Mouse (Mus musculus) cerebellum, adult 11 months (tissue): ENCODE results near the gene Cacna1g.

Experiments
- DNase-seq: peaks from one replicate; pipeline ENCODE4 v3.0.0; 2022

Gene Cacna1g

GRCm38 (mm10) chr11:94444829-94445228 lies 29.2 kb downstream of the Cacna1g start:
- no peak for DNase-seq

GRCm38 (mm10) chr11:94441752-94442151 lies 32.2 kb downstream of the Cacna1g start:
- no peak for DNase-seq

DNA sequence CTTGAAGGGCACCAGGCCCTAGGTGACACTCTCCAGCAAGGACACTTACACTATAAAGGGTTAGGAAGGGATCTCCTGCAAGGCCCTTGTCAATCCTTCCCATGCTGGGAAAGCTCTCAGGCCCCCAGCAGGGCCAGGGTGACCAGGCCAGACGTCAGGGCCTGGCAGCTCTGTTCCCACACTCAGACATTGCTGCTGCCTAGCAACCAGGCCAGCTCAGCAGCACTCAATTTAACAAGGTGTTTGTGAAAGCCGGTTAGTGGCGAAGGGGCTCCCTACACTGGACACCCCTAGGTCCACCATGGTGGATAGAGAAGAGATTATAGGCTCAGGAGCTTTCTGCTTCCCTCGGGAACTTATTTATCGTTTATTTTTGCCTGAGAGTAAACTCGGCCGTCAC lies 32.9 kb downstream of the Cacna1g start:
- DNase-seq: no peak

GRCm38 (mm10) chr11:94440421-94440820 lies 33.6 kb downstream of the Cacna1g start:
- DNase-seq: no peak

DNA sequence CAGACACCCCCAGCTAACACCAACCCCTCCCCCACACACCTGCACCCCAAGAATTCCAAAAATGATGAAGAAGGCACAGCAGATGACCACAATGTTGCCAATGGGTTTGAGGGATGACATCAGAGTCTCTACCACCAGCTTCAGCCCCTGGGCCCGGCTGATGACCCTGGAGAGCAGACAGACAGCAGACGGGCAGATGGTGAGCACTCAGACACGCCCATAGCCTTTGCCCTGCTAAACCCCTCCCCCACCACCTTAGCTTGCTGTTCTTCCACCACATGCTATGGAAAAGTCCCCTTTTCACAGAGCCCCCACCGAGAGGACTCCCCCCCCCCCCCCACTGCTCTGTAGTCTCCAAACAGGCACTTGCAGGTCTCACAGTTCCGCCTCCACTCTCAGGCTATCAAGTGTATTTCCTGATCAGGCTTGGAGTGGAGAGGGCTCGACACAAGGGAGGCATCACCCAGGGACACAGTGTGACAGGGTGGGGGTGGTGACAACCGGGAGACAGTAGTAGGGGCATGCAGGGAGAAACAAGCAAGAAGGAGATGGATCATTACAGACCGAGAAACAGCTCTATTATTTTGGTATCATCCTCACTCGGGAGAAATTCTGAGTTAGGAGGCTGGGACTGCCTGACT lies 44.9 kb downstream of the Cacna1g start:
- no peak for DNase-seq

DNA sequence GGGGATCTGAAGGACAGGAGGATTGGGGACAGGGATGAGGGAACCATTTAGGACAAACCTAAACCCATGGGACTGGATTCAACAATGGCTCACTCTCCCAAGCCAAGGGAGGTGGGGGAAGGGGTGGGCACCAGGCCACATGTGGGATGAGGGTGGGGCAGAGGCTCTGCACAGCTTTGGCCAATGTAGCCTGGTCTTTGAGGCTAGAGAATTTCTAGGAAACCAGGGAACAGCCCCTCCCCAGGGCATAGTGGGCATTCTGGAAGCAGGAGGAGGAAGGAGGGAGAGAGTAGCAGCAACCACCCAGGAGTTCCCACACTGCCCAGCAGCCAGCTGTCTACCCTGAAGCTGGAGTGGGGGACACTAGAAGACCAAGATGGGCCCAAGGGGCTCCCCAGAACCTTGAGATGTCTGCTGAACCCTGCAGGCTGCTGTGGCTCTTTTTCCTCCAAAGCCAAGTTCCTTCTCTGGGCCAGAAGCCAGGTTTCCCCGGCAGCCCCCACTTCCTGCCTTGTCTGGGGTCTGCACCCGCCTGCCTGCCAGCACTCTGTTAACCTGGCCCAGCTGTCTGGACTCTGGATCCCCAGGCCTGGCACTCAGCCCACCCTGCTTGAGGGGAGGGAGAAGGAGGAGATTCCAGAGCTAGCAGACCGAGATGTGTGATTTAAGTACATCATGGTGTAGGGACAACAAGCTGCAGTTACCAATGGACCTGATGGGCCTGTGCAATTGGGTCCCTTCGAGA lies 45.7 kb downstream of the Cacna1g start:
- no peak for DNase-seq

DNA sequence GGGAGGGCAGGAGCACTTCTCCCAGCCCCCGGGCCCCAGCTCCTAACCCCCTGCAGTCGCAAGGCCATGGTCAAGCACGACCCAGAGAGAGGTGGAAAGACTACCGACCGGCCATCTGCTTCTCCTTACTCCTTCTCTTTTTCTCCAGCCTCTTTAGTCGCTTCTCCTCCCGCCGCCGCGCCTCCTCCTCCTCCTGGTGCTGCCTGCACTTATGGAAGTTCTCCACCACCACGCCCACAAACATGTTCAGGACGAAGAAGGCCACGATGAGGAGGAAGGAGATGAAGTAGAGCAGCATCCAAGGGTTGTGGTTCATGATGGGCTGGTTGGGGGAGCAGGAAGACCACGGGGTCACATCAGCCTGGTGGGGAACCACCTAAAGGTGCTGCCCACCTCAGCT lies 48.3 kb downstream of the Cacna1g start:
- no peak for DNase-seq

DNA sequence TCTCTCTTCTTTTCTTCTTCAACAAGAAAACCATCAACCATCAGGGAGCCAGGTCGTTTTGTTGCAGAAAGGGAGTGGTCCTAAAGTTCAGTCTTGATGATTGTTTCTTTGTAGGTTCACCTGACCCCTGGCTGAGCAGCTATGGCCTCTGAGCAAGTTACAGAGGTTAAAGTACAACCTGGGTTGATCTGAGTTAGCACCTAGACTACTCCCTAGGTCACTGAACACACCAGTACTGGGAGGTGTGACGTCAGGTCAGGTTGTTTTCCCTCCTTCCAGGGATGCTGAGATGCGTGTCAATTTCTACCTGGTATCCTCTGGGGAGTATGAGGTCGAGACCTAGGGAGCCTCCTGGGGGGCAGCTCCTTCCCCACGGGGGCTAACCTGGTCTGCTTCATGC lies 48.8 kb downstream of the Cacna1g start:
- DNase-seq: no peak

GRCm38 (mm10) chr11:94424380-94424779 lies 49.6 kb downstream of the Cacna1g start:
- DNase-seq: no peak

- peak; percentile 51 for DNase-seq
These were observed 50.1 kb downstream of the Cacna1g start for GRCm38 (mm10) chr11:94423855-94424254.

DNA sequence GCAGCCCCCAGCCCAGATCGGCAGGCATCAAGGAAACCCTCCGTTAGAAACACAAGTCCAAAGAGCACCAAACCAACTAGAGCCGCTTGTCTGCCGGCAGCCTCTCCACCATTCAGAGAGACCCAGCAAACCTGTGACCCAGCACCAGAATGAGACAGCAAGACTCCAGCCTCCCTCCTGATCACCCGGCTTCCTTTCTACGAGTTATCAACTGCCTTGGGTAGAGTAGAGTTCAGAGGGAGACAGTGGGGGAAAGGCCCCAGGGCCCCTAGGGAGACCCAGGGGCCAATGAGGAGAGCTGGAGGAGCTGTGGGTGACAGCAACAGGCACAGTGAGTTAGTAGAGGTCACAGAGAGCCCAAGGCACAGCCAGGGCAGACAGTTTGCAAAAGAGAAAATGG lies 53.0 kb downstream of the Cacna1g start:
- no peak for DNase-seq

GRCm38 (mm10) chr11:94420325-94420724 lies 53.7 kb downstream of the Cacna1g start:
- no peak for DNase-seq

DNA sequence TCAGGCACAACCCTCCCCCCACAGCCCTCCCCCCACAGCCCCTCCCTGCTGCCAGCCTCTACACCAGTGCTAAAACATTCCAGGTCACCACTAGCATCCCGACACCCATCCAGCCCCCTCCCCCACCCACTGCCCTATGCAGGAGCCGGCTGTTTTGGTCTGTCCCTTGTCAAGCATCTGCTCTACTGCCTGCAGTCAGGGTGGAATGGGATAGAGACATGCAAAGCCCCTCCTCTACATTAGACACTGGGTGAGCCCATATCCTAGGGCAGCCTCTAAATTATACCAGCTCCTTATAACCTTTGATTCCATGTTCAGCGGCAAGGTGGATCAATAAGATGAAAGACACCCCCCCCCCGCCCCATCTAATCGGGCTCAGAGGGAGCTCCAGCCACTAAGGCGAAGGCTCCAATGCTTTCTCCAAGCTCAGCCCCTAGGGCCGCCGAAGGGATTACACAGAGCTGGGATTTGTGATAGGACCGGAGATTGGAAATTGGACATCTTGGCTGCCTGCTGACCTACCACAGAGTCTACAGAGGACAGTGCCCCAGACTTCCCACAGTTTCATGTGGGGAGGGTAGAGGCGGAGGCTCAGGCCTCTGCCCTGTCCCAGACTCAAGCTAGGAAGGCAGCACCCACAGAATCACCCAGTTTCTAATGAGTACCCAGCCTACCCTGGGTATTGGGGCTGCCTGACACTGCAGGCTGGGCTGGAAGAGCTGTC lies 54.8 kb downstream of the Cacna1g start:
- DNase-seq: no peak

DNA sequence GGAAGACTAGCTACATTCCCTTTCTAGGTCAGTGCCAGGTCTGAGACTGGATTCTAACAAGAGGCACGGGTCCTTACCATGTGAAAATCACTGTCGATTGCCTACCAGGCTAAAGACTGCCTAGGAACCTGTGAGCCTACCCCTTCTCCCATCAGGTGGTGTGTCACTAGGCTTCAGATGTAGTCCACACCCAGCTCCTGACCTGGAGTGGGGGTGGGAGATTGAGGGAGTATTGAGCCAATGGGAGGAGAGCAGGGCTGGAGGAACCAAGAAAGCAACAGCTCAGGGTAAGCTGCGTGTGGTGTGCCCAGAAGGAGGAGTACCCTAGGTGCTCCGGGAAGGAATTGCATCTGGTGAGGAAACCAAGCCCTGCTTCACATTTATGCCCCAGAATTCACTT lies 60.0 kb downstream of the Cacna1g start:
- no peak for DNase-seq

GRCm38 (mm10) chr11:94413516-94413915 lies 60.5 kb downstream of the Cacna1g start:
- DNase-seq: peak; percentile 62

- no peak for DNase-seq
These were observed 61.0 kb downstream of the Cacna1g start for GRCm38 (mm10) chr11:94412998-94413469.

- no peak for DNase-seq
These were observed 61.4 kb downstream of the Cacna1g start for GRCm38 (mm10) chr11:94412562-94412961.

- no peak for DNase-seq
These were observed 66.1 kb downstream of the Cacna1g start for GRCm38 (mm10) chr11:94407803-94408321.

DNA sequence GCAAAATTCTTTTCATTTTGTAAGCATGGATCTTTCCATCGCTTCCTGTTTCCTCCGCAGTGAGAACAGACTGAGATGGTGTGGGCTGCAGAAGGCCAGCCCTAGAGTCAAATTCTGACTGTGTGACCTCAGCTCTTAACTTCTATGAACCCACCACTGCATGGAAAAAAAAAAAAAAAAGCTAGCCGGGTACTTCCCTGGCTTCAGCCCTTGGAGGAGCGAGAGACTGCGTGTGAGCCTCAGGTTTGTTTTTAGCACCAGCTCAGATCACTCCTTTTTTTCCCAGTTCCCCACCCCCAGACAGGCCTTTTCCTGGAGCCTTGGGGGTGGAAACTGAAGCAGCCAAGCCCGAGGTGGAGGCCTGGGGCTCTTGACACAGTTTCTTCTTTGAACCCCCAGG lies 68.7 kb downstream of the Cacna1g start:
- DNase-seq: no peak

- peak; percentile 87 for DNase-seq
These were observed 69.2 kb downstream of the Cacna1g start for GRCm38 (mm10) chr11:94404641-94405260.

- DNase-seq: no peak
These were observed 69.8 kb downstream of the Cacna1g start for GRCm38 (mm10) chr11:94404178-94404577.

DNA sequence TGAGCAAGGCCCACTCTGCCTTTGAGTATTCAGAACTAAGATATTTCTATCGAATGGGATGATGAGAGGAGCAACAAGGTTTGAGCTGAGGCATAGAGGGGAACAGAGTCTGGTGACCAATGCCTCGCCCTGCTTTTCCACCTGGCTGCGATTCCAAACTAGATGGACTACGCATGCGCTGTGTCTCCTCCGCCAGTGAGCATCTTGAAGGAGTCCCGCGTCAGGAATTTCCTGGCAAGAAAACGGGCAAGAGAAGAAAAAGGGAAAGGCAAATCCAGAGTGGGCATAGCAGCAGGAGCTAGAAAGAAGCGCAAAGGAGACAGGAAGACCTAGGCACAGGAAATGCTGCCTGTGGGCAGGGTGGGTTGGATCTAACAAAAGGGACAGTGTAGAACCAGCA lies 70.2 kb downstream of the Cacna1g start:
- no peak for DNase-seq

GRCm38 (mm10) chr11:94402731-94403130 lies 71.3 kb downstream of the Cacna1g start:
- no peak for DNase-seq
